Mouse (Mus musculus) splenic B cell, adult 2 months (primary cell): ENCODE measurements around the gene Dcun1d4.

Experiments used
- DNase-seq: peaks from one replicate; pipeline ENCODE4 v3.0.0-alpha.2; 2011; ENCODE audit warnings: low read depth, low spot score
- H3K27me3 ChIP-seq: 2 replicates; pipeline ENCODE4 v1.6.1; 2012; ENCODE audit warnings: mild to moderate bottlenecking, low read length, moderate library complexity, mixed read lengths; ENCODE audit not compliant: control insufficient read depth, poor library complexity, insufficient read depth, severe bottlenecking
- H3K36me3 ChIP-seq: 2 replicates; pipeline ENCODE4 v1.6.1; 2012; ENCODE audit warnings: mild to moderate bottlenecking, low read length, moderate library complexity, mixed read lengths; ENCODE audit not compliant: control insufficient read depth, poor library complexity, insufficient read depth, severe bottlenecking

The Dcun1d4 gene

DNA sequence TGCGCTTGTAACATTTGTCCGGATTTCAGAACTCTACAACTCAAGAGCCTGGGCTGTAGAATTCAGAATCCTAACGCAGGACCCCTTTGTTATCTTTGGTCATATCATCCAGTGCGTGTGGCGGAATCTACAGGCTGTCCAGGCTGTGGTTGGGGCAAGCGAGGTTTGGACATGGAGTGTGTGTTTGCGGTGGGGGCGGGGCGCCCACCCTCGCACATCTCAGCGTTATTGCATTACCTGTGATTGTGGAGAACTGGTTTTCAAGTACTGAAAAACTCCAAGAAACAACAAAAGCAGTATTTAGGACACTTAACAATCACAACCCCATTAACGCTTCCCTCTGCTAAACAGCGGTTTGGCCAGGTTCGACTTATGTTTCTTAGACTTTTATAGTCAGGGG, 9.1 kb downstream of the Dcun1d4 start:
- no peaks in the 10 kb centered on the region for H3K36me3 ChIP-seq
- H3K27me3 ChIP-seq = peaks cover 2% of the 10 kb centered on the region; the same call in 1 of the 2 replicates
- DNase-seq = no peak

DNA sequence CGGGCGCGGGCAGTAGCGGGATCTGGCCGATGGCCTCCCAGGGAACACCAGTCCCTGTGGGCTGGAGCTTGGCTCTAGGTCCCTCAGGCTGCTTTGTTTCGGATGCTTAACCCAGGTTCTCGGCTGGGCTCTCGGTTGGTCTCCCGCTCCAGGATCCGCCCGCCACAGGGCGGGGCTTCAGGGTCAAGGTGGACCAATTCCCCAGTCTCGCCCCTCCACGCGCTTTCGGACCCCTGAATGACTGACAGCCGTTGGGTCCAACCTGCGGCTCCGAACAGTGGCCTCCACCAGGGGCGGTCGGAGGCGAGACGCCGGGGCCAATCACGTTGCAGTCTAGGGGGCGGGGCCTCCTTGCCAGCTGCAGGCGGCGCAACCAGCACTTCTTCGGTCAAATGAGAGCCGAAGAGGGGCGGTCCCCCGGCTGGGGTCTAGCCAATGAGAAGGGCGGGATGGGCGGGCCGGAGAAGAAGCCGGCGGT, 9.8 kb downstream of the Dcun1d4 start:
- peaks cover 2% of the 10 kb centered on the region; the same call in 1 of the 2 replicates for H3K27me3 ChIP-seq
- no peaks in the 10 kb centered on the region for H3K36me3 ChIP-seq
- peak; percentile 98 for DNase-seq

DNA sequence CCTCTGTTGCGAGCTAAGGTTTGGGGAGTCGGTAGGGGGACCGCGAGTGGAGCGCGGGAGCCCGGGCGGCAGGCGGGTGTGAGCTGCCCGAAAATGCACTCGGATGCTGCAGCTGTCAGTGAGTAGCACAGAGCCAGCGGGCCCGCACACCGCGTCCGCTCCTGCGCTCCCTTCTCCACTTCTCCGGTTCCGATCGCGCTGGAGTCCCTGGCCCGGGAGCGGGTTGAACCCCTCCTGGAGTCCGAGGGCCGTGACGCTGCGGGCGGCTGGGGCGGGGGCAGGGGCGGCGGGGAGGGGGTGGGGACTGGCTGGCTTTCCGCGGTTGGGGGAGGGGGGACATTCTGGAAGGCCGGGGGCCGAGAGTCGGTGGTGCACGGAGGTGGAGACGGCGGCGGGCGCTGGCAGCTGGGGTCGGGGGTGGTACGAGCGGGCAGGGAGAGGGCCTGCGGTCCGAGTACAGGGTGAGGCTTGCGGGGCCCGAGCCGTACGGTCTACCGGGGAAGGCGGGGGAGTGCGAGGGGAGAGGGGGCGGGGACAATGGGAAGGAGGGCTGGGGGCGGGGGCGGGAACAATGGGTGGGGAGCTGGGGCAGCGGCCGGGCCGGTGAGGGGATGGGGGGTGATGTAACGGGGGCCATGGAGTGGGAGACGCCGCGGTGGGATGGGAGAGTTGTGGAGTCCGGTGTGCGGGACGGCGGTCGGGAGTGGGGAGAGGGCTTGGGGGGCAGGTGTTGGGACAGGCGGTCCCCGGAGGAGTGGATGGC, 10.5 kb downstream of the Dcun1d4 start:
- peak; percentile 33 for DNase-seq
- H3K36me3 ChIP-seq = no peaks in the 10 kb centered on the region
- peaks cover 2% of the 10 kb centered on the region; the same call in 1 of the 2 replicates for H3K27me3 ChIP-seq

DNA sequence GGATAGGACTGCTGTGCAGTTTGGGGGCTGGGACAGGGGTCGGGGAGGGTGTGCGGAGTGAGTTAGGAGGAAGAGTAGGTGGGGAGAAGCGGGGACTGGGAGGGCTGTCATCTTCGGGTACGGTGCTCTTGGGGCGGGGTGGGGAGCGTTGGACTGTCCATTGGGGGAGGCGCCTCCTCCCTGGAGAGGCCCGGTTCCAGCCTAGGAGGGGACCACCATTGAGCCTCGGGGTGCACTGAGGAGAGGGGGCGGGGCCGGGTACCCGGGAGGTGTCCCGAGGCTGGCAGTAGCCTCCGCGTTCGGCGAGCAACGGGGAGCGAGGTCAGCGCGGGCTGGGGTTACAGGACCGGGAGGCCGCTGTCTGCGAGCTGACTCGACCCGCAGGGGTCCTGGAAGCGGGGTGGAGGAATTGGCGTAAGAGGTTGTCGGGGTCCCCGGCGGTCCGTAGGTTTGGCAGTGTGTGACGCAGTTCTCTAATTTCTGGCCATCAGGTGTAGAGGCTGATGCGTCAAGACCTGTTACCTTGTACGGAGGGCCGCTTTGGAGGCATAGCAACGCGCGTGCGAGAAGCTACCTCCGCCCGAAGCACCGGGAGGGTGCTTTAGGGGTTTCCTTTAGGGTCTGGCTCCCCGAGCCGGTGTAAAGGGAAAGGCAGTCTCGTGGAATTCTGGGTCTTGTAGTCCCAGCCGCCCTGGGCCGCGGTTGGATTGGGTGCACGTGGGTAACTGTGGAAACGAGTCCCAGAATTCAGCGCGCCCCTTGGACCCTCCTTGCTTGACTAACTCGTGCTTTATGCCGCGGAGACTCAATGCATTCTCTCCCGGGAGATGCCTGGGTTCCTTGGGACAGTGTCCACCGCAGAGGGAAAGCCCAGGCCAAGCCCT, 11.3 kb downstream of the Dcun1d4 start:
- peak; percentile 75 for DNase-seq
- Histone ChIP-seq H3K36me3 (no peaks in the 10 kb centered on the region), H3K27me3 (peaks cover 2% of the 10 kb centered on the region; the same call in 1 of the 2 replicates)

DNA sequence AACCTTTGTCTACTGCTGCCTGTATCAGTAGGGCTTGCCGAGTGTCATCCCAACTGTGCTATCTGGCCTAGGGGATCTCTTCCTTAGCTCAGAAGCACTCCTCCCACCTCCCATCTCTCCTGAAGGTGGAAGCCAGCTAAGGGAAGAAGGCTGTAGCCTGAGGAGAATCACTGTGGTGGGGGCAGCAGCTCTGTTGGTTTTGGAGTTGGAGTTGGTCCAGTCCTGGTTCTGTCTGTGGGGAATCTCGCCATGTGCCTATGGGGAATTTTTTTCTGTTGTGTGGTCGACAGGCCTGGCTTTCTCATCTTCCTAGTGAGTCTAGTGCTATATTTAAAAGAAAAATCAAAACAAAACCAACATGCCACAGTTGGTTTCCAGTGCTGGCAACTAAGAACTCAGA, 16.6 kb downstream of the Dcun1d4 start:
- H3K27me3 ChIP-seq = no peaks in the 10 kb centered on the region
- no peaks in the 10 kb centered on the region for H3K36me3 ChIP-seq
- DNase-seq = no peak

DNA sequence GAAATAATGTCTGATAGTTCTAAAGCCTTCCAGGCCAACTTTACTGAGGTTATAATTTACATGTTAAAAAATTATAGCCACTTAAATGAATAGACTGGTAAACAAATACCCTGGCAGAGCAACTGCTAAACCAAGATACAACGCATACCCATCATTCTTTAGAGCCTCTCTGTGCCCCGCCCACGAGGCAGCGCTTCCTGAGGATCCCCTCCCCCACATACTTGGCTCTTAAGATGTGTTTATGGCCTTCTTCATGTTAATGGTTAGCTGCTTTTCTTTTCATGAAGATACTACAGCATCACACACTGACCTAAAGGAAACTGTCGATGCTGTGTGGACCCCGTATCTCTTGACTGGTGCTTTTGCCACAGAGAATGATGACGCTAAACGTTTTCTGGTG, 17.8 kb downstream of the Dcun1d4 start:
- H3K27me3 ChIP-seq = no peaks in the 10 kb centered on the region
- H3K36me3 ChIP-seq = no peaks in the 10 kb centered on the region
- no peak for DNase-seq

GRCm38 (mm10) chr5:73500867-73501440, 20.2 kb downstream of the Dcun1d4 start:
- no peaks in the 10 kb centered on the region for H3K36me3 ChIP-seq
- H3K27me3 ChIP-seq = no peaks in the 10 kb centered on the region
- DNase-seq = no peak

DNA sequence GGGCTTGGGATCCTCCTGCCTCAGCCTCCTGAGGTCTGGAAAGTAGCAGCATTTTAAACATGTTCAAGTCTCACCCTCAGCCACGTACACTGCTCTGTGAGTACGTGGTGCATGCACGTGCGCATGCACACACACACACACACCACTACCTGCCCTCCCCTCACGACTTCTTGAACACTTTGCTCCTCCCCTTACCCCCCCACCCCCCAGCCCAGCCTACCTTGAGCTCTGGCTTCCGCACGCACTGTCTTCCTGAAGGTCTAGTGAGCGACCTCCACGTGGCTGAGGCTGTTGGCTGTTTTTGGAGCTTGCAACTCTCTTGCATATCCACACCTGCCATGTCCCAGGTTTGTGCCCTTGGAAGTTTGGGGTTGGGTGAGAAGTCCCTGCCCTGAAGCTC, 21.6 kb downstream of the Dcun1d4 start:
- no peaks in the 10 kb centered on the region for H3K36me3 ChIP-seq
- no peaks in the 10 kb centered on the region for H3K27me3 ChIP-seq
- DNase-seq = no peak

GRCm38 (mm10) chr5:73503015-73503757, 22.4 kb downstream of the Dcun1d4 start:
- no peaks in the 10 kb centered on the region for H3K36me3 ChIP-seq
- H3K27me3 ChIP-seq = no peaks in the 10 kb centered on the region
- no peak for DNase-seq

- no peak for DNase-seq
- no peaks in the 10 kb centered on the region for H3K27me3 ChIP-seq
- H3K36me3 ChIP-seq = no peaks in the 10 kb centered on the region
Observed at GRCm38 (mm10) chr5:73511074-73511473, 30.3 kb downstream of the Dcun1d4 start.

- Histone ChIP-seq H3K36me3 (no peaks in the 10 kb centered on the region), H3K27me3 (no peaks in the 10 kb centered on the region)
- no peak for DNase-seq
Observed at GRCm38 (mm10) chr5:73512241-73512640, 31.4 kb downstream of the Dcun1d4 start.

DNA sequence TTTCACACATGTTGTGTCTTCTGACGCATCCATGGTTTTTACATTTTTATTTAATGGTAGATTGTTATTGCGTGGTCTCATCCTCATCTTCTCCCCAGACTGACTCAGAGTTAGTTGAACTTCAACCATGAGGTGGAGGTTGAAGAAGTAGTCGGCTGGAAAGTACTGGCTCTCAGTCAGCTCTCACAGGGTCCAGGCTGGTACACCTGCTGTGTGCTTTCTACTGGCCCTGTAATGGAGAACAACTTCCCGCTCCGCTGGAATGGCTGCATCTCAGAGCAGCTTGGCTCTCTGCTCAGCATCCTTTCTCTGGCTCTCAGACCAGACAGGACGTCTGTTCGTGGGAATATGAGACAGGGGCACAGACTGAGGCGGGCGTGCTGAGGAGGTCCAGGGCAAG, 31.9 kb downstream of the Dcun1d4 start:
- no peak for DNase-seq
- Histone ChIP-seq H3K36me3 (no peaks in the 10 kb centered on the region), H3K27me3 (no peaks in the 10 kb centered on the region)

DNA sequence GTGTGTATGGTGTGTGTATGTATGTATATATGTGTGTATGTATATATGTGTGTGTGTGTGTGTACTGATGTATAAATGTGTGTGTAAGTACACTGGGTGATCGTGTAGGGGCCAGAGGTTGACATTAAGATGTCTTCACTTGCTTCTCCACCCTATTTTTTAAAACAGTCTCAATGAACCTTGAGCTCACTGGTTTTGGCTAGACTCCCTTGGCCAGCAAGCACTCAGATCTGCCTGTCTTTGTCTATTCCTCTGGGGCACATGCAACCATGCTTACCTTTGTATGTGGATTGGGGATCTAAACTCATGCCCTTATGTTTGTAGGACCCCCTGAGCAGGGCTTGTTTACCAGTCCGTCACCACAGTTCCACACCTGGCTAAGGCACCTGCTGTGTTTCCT, 33.4 kb downstream of the Dcun1d4 start:
- no peaks in the 10 kb centered on the region for H3K36me3 ChIP-seq
- H3K27me3 ChIP-seq = no peaks in the 10 kb centered on the region
- DNase-seq = no peak

- DNase-seq = no peak
- H3K36me3 ChIP-seq = no peaks in the 10 kb centered on the region
Observed at GRCm38 (mm10) chr5:73517299-73517698, 36.5 kb downstream of the Dcun1d4 start.

More at GRCm38 (mm10) chr5:73517299-73517698, 36.5 kb downstream of the Dcun1d4 start:
- H3K27me3 ChIP-seq = no peaks in the 10 kb centered on the region
